Mouse (Mus musculus): ENCODE data around the gene 5730409E04Rik. TPM values are rescaled to one million over a fixed set of nuclear protein-coding genes. Genes with fewer than 3 reads are reported as not detected.

Gene 5730409E04Rik
- total and polyA plus RNA-seq, 3 experiments = 4.1 to 8.1 (median 5.8) TPM

- no peak overlapping the region for H3K4me3 ChIP-seq (replicated peaks in 1 of 3; ENCODE audit: low read depth in 2 of 3, low read length in 2 of 3, poor library complexity in 1 of 3)
- dilution Hi-C loops (cut with MboI; ENCODE audit: extremely low pct_ligation_motif_present, extremely low pct_unique_long_range_greater_than_20kb, low sequenced_read_pairs) = no loop called here
- H3K27me3 ChIP-seq (replicated peaks) = no peaks in the 10 kb centered on the region
- no peak overlapping the region for H3K4me2 ChIP-seq (ENCODE audit: insufficient read depth, low read depth, poor library complexity, severe bottlenecking)
- no peaks in the 10 kb centered on the region for H3K79me2 ChIP-seq (replicated peaks; ENCODE audit: control insufficient read depth, extremely low read depth, insufficient read depth, poor library complexity, severe bottlenecking)
- no peak for TF ChIP-seq MEF2A (IDR thresholded peaks at IDR 0.05; ENCODE audit: borderline replicate concordance, low read depth, low read length)
- no peak for TF ChIP-seq MAX (IDR thresholded peaks at IDR 0.05; ENCODE audit: low read length)
- TF ChIP-seq NRF1 (IDR thresholded peaks at IDR 0.05; ENCODE audit: low read depth, low read length) = no peak
- no peak for TF ChIP-seq PAX5 (IDR thresholded peaks at IDR 0.05; ENCODE audit: low read length)
- TF ChIP-seq MXI1 (IDR thresholded peaks at IDR 0.05; ENCODE audit: low read depth, low read length) = no peak
- TF ChIP-seq IRF4 (IDR thresholded peaks at IDR 0.05; ENCODE audit: low read depth, low read length) = no peak
- no peak for TF ChIP-seq E2F4 (IDR thresholded peaks at IDR 0.05; ENCODE audit: insufficient replicate concordance, low read depth, low read length)
- TF ChIP-seq ZC3H11A (IDR thresholded peaks at IDR 0.05; ENCODE audit: low read depth, low read length) = no peak
- TF ChIP-seq JUN (IDR thresholded peaks at IDR 0.05; ENCODE audit: insufficient read depth, low read depth, low read length) = no peak
- TF ChIP-seq RAD21 (IDR thresholded peaks at IDR 0.05; ENCODE audit: low read depth, low read length) = no peak
- TF ChIP-seq ZMIZ1 (IDR thresholded peaks at IDR 0.05; ENCODE audit: low read depth, low read length) = no peak
- TF ChIP-seq USF2 (conservative IDR thresholded peaks at IDR 0.05; ENCODE audit: low read depth, low read length) = no peak
- TF ChIP-seq RCOR1 (conservative IDR thresholded peaks at IDR 0.05; ENCODE audit: low read depth, low read length) = no peak
- no peak for TF ChIP-seq SMC3 (IDR thresholded peaks at IDR 0.05; ENCODE audit: low read depth, low read length)
- no peak for TF ChIP-seq MYC (IDR thresholded peaks at IDR 0.05; ENCODE audit: low read depth, low read length)
- no peak for TF ChIP-seq TCF12 (IDR thresholded peaks at IDR 0.05; ENCODE audit: low read depth, low read length)
- in situ Hi-C loops (cut with MboI; ENCODE audit: low pct_ligation_motif_present, low pct_unique_long_range_greater_than_20kb, low sequenced_read_pairs) = no loop called here
- H3K9me3 ChIP-seq (replicated peaks; ENCODE audit: low read length) = peaks cover 7% of the 10 kb centered on the region
- DNase-seq (ENCODE audit: extremely low read depth) = no peak
- H3K4me1 ChIP-seq (ENCODE audit: control insufficient read depth in 1 of 2, insufficient read depth in 2 of 2) = no peaks in the 10 kb centered on the region
- no peak overlapping the region for H3K9ac ChIP-seq (ENCODE audit: insufficient read depth, low read depth)
- H3K27ac ChIP-seq (ENCODE audit: insufficient read depth, low read depth) = no peak overlapping the region
- peaks cover 75 to 96% of the 10 kb centered on the region in 2 experiments for H3K36me3 ChIP-seq (replicated peaks in 1 of 2; ENCODE audit: control insufficient read depth in 1 of 2, insufficient read depth in 1 of 2, low read length in 1 of 2)
These were observed 30.5 kb upstream of the 5730409E04Rik start for GRCm38 (mm10) chr4:126579077-126579476.

GRCm38 (mm10) chr4:126585739-126586138 lies 23.9 kb upstream of the 5730409E04Rik start:
- H3K27me3 ChIP-seq (replicated peaks) = no peaks in the 10 kb centered on the region
- H3K4me2 ChIP-seq (ENCODE audit: insufficient read depth, low read depth, poor library complexity, severe bottlenecking) = no peak overlapping the region
- no peak for TF ChIP-seq UBTF (IDR thresholded peaks at IDR 0.05; ENCODE audit: low read depth, low read length)
- H3K36me3 ChIP-seq (replicated peaks in 1 of 2; ENCODE audit: control insufficient read depth in 1 of 2, insufficient read depth in 1 of 2, low read length in 1 of 2) = peaks cover 59 to 78% of the 10 kb centered on the region in 2 experiments
- no peaks in the 10 kb centered on the region for H3K4me1 ChIP-seq (ENCODE audit: control insufficient read depth in 1 of 2, insufficient read depth in 2 of 2)
- in situ Hi-C loops (cut with MboI; ENCODE audit: low pct_ligation_motif_present, low pct_unique_long_range_greater_than_20kb, low sequenced_read_pairs) (no loop called here), dilution Hi-C loops (cut with MboI; ENCODE audit: extremely low pct_ligation_motif_present, extremely low pct_unique_long_range_greater_than_20kb, low sequenced_read_pairs) (no loop called here)
- H3K27ac ChIP-seq (ENCODE audit: insufficient read depth, low read depth) = no peak overlapping the region
- H3K79me2 ChIP-seq (replicated peaks; ENCODE audit: control insufficient read depth, extremely low read depth, insufficient read depth, poor library complexity, severe bottlenecking) = no peaks in the 10 kb centered on the region
- no peak overlapping the region for H3K4me3 ChIP-seq (replicated peaks in 1 of 3; ENCODE audit: low read depth in 2 of 3, low read length in 2 of 3, poor library complexity in 1 of 3)
- H3K9me3 ChIP-seq (replicated peaks; ENCODE audit: low read length) = no peaks in the 10 kb centered on the region
- no peak for DNase-seq (ENCODE audit: extremely low read depth)
- H3K9ac ChIP-seq (ENCODE audit: insufficient read depth, low read depth) = no peak overlapping the region
